ENCODE assay signal across 26 mouse cellular contexts in the genomic region with DNA sequence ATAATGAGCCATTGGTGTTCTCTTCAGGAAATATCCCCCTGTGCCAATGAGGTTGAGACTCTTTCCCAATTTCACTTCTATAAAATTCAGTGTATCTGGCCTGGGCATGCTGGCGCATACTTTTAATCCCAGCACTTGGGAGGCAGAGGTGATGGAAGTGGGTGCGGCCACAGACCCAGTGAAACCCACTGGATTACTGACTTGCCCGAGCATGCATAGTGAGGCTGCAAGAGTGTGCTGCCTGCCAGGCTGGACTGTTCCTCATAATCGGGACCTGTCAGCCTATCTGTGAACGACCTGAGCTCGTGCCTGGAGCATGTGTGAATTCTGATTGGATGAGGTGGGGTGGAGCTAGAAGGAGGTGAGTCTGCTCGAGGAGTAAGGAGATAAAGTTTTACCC. TPM values are rescaled to one million over a fixed set of nuclear protein-coding genes. Genes with fewer than 3 reads are reported as not detected.
"Had no signal": no experiment of that assay in that cellular context is flagged by ENCODE, and none has a peak within 500 bp of the region (broad histone marks: within the 10 kb centered on the region; RNA-seq: fewer than 3 reads in every experiment).

No protein-coding gene starts in this region.

- H3K27ac ChIP-seq: kidney, embryonic 15.5 days; limb, embryonic 10.5 days; limb, embryonic 13.5 days; liver, embryonic 12.5 days; liver, embryonic 15.5 days; lung, embryonic 15.5 days; midbrain, embryonic 10.5 days; midbrain, embryonic 15.5 days; neural tube, embryonic 12.5 days; neural tube, embryonic 15.5 days; stomach, postnatal 0 days had no signal

- H3K4me3 ChIP-seq: kidney, embryonic 15.5 days; limb, embryonic 10.5 days; limb, embryonic 13.5 days; liver, embryonic 12.5 days; liver, embryonic 15.5 days; lung, embryonic 15.5 days; megakaryocyte, embryonic 14.5 days; midbrain, embryonic 10.5 days; midbrain, embryonic 15.5 days; neural tube, embryonic 12.5 days; neural tube, embryonic 15.5 days had no signal

- DNase-seq: kidney, adult 8-10 months; kidney, postnatal 10 days; kidney, postnatal 36 days; liver; lung, adult 18-20 months; lung, postnatal 10 days; lung, postnatal 36 days; right cerebral cortex, adult 18-20 months; right cerebral cortex, postnatal 14 days; right cerebral cortex, postnatal 4 days; thymus, adult 2 months; thymus, postnatal 14 days; thymus, postnatal 4 days had no signal

- H3K27me3 ChIP-seq: kidney, embryonic 15.5 days; limb, embryonic 13.5 days; liver, embryonic 12.5 days; liver, embryonic 15.5 days; lung, embryonic 15.5 days; megakaryocyte, embryonic 14.5 days; midbrain, embryonic 15.5 days; neural tube, embryonic 12.5 days; neural tube, embryonic 15.5 days had no signal

- H3K4me1 ChIP-seq: kidney, embryonic 15.5 days; limb, embryonic 10.5 days; limb, embryonic 13.5 days; liver, embryonic 12.5 days; liver, embryonic 15.5 days; lung, embryonic 15.5 days; megakaryocyte, embryonic 14.5 days; midbrain, embryonic 15.5 days; neural tube, embryonic 12.5 days; neural tube, embryonic 15.5 days had no signal

- ATAC-seq: liver, embryonic 12.5 days; midbrain, embryonic 15.5 days had no signal

- H3K9ac ChIP-seq: kidney, embryonic 15.5 days; limb, embryonic 13.5 days; liver, embryonic 12.5 days; liver, embryonic 15.5 days; lung, embryonic 15.5 days; midbrain, embryonic 15.5 days; neural tube, embryonic 12.5 days; neural tube, embryonic 15.5 days had no signal

- H3K9me3 ChIP-seq: kidney, embryonic 15.5 days; limb, embryonic 10.5 days; limb, embryonic 13.5 days; liver, embryonic 12.5 days; liver, embryonic 15.5 days; lung, embryonic 15.5 days; megakaryocyte, embryonic 14.5 days; midbrain, embryonic 10.5 days; midbrain, embryonic 15.5 days; neural tube, embryonic 12.5 days; neural tube, embryonic 15.5 days had no signal

- H3K36me3 ChIP-seq: kidney, embryonic 15.5 days; limb, embryonic 10.5 days; limb, embryonic 13.5 days; liver, embryonic 12.5 days; liver, embryonic 15.5 days; lung, embryonic 15.5 days; midbrain, embryonic 10.5 days; midbrain, embryonic 15.5 days; neural tube, embryonic 12.5 days; neural tube, embryonic 15.5 days had no signal

RNA-seq across cellular contexts. Expression of a gene that starts 25.3 kb away (rescaled TPM):
- polyA plus RNA-seq: kidney, embryonic 15.5 days; limb, embryonic 10.5 days; limb, embryonic 13.5 days; liver, embryonic 12.5 days; liver, embryonic 15.5 days; lung, embryonic 15.5 days; midbrain, embryonic 10.5 days; midbrain, embryonic 15.5 days; neural tube, embryonic 12.5 days; neural tube, embryonic 15.5 days; stomach, embryonic 14.5 days; stomach, postnatal 0 days; thymus, adult 2 months had no signal
